Mouse (Mus musculus): ENCODE measurements around the gene Gm14322.
A peak's percentile ranks its signal among the peaks of the same experiment; 100 is the strongest.
"Not testable (repeated sequence)": the region's sequence is repeated elsewhere in the genome, so short reads cannot be mapped to it uniquely, and the experiment has no call there.

Gm14322 gene

GRCm38 (mm10) chr2:177758941-177759558, at the start of gene Gm14322:
Gene Gm14322 (plus strand): TSS chr2:177759288.
- peak; percentile 26 to 33 for DNase-seq (ENCODE audit: low spot score in 2 of 2)

- DNase-seq (ENCODE audit: low spot score in 2 of 2) = not testable (repeated sequence)
These were observed 17.6 kb upstream of the Gm14322 start for GRCm38 (mm10) chr2:177741487-177741886.

- DNase-seq (ENCODE audit: low spot score in 2 of 2) = not testable (repeated sequence)
These were observed 28.3 kb downstream of the Gm14322 start for GRCm38 (mm10) chr2:177787351-177787750.

- DNase-seq (ENCODE audit: low spot score in 2 of 2) = not testable (repeated sequence)
These were observed 47.1 kb downstream of the Gm14322 start for GRCm38 (mm10) chr2:177806170-177806569.
